Mouse (Mus musculus) CH12.LX (cell line): ENCODE data around the gene Mdm1. TPM values are rescaled to one million over a fixed set of nuclear protein-coding genes. Genes with fewer than 3 reads are reported as not detected.

Experiments used
- DNase-seq: peaks from one replicate; pipeline ENCODE4 v3.0.0-alpha.2; 2013; ENCODE audit errors: extremely low read depth
- H3K27ac ChIP-seq: 2 replicates; pipeline ENCODE4 v1.5.1; 2012; ENCODE audit warnings: low read depth, mild to moderate bottlenecking, control low read depth, moderate library complexity; ENCODE audit not compliant: insufficient read depth
- H3K27me3 ChIP-seq: replicated peaks from 2 replicates; pipeline ENCODE3; 2012; ENCODE audit warnings: inconsistent platforms
- H3K36me3 ChIP-seq, 2 experiments: replicated peaks in 1 of 2; 2 replicates each; pipeline versions ENCODE3 to v1.6.1; 2012; ENCODE audit warnings: inconsistent platforms in 1 of 2, low read length in 1 of 2, mild to moderate bottlenecking in 1 of 2, mixed read lengths in 1 of 2, moderate library complexity in 1 of 2; ENCODE audit not compliant: control insufficient read depth in 1 of 2, insufficient read depth in 1 of 2
- H3K4me1 ChIP-seq, 2 experiments: 2 replicates each; pipeline ENCODE4 v1.6.1; 2012; ENCODE audit warnings: inconsistent platforms in 1 of 2, moderate library complexity in 1 of 2; ENCODE audit not compliant: insufficient read depth in 2 of 2, control insufficient read depth in 1 of 2
- H3K4me2 ChIP-seq: 2 replicates; pipeline ENCODE4 v1.6.1; 2012; ENCODE audit warnings: low read depth, mild to moderate bottlenecking, control low read depth; ENCODE audit not compliant: poor library complexity, insufficient read depth, severe bottlenecking
- H3K4me3 ChIP-seq, 3 experiments: fragments of 150-350 bp in 1 of 3; sonication (generic) in 1 of 3; replicated peaks in 1 of 3; 2 replicates each; pipeline versions ENCODE3 to v1.5.1; 2011 to 2012; ENCODE audit warnings: low read depth in 2 of 3, low read length in 2 of 3, mild to moderate bottlenecking in 2 of 3, moderate library complexity in 2 of 3, control low read depth in 1 of 3, improper control_type of control experiment in 1 of 3, inconsistent platforms in 1 of 3, mixed read lengths in 1 of 3; ENCODE audit not compliant: poor library complexity in 1 of 3
- H3K79me2 ChIP-seq: replicated peaks from 2 replicates; pipeline ENCODE4 v1.6.1; 2012; ENCODE audit warnings: mild to moderate bottlenecking, moderate library complexity; ENCODE audit not compliant: control insufficient read depth, poor library complexity, insufficient read depth, severe bottlenecking; ENCODE audit errors: extremely low read depth
- H3K9ac ChIP-seq: 2 replicates; pipeline ENCODE4 v1.6.1; 2012; ENCODE audit warnings: low read depth, mild to moderate bottlenecking, control low read depth, moderate library complexity; ENCODE audit not compliant: insufficient read depth
- H3K9me3 ChIP-seq: replicated peaks from 2 replicates; pipeline ENCODE3; 2012; ENCODE audit warnings: low read length, inconsistent platforms, mixed read lengths
- CHD2 ChIP-seq: IDR thresholded peaks from 2 replicates; pipeline ENCODE4 v1.6.1; 2011; ENCODE audit warnings: low read length, improper control_type of control experiment
- ELF1 ChIP-seq: IDR thresholded peaks from 2 replicates; pipeline ENCODE4 v1.6.1; 2014; ENCODE audit warnings: low read depth, mild to moderate bottlenecking, inconsistent platforms, low read length, improper control_type of control experiment
- EP300 ChIP-seq: IDR thresholded peaks from 2 replicates; pipeline ENCODE4 v1.6.1; 2011; ENCODE audit warnings: low read length, improper control_type of control experiment
- ETS1 ChIP-seq: conservative IDR thresholded peaks from 2 replicates; pipeline ENCODE4 v1.6.1; 2012; ENCODE audit warnings: low read depth, mild to moderate bottlenecking, inconsistent platforms, low read length, improper control_type of control experiment, moderate library complexity
- HCFC1 ChIP-seq: IDR thresholded peaks from 2 replicates; pipeline ENCODE4 v1.6.1; 2012; ENCODE audit warnings: low read depth, mild to moderate bottlenecking, inconsistent platforms, low read length, improper control_type of control experiment
- JUND ChIP-seq: conservative IDR thresholded peaks from 2 replicates; pipeline ENCODE4 v1.6.1; 2011; ENCODE audit warnings: low read depth, low read length, improper control_type of control experiment
- KAT2A ChIP-seq: IDR thresholded peaks from 2 replicates; pipeline ENCODE4 v1.6.1; 2012; ENCODE audit warnings: low read length, improper control_type of control experiment, inconsistent platforms; ENCODE audit not compliant: insufficient replicate concordance
- MAFK ChIP-seq: IDR thresholded peaks from 2 replicates; pipeline ENCODE4 v1.6.1; 2011; ENCODE audit warnings: low read length, improper control_type of control experiment; ENCODE audit not compliant: insufficient replicate concordance
- MAX ChIP-seq: IDR thresholded peaks from 2 replicates; pipeline ENCODE4 v1.6.1; 2011; ENCODE audit warnings: low read length, improper control_type of control experiment
- MAZ ChIP-seq: IDR thresholded peaks from 2 replicates; pipeline ENCODE4 v1.6.1; 2012; ENCODE audit warnings: low read depth, mild to moderate bottlenecking, inconsistent platforms, low read length, improper control_type of control experiment, moderate library complexity
- MYC ChIP-seq: IDR thresholded peaks from 2 replicates; pipeline ENCODE4 v1.6.1; 2011; ENCODE audit warnings: low read depth, mild to moderate bottlenecking, improper control_type of control experiment, low read length
- RCOR1 ChIP-seq: conservative IDR thresholded peaks from 2 replicates; pipeline ENCODE4 v1.6.1; 2012; ENCODE audit warnings: low read depth, mild to moderate bottlenecking, inconsistent platforms, low read length, improper control_type of control experiment
- SIN3A ChIP-seq: IDR thresholded peaks from 2 replicates; pipeline ENCODE4 v1.6.1; 2012; ENCODE audit warnings: low read length, improper control_type of control experiment, inconsistent platforms
- UBTF ChIP-seq: IDR thresholded peaks from 2 replicates; pipeline ENCODE4 v1.6.1; 2012; ENCODE audit warnings: low read depth, mild to moderate bottlenecking, inconsistent platforms, low read length, improper control_type of control experiment, moderate library complexity
- USF1 ChIP-seq: IDR thresholded peaks from 2 replicates; pipeline ENCODE4 v1.6.1; 2014; ENCODE audit warnings: low read depth, mild to moderate bottlenecking, inconsistent platforms, low read length, improper control_type of control experiment
- ZC3H11A ChIP-seq: IDR thresholded peaks from 2 replicates; pipeline ENCODE4 v1.6.1; 2012; ENCODE audit warnings: low read depth, mild to moderate bottlenecking, inconsistent platforms, low read length, improper control_type of control experiment
- ZNF384 ChIP-seq: IDR thresholded peaks from 2 replicates; pipeline ENCODE4 v1.6.1; 2012; ENCODE audit warnings: low read depth, low read length, improper control_type of control experiment, inconsistent platforms
- dilution Hi-C: fragments of 300-500 bp; cut with MboI; formaldehyde crosslinking; loops from 2 replicates; pipeline ENCODE4 v1.14.3; 2020; ENCODE audit warnings: low sequenced_read_pairs; ENCODE audit not compliant: extremely low pct_unique_long_range_greater_than_20kb, extremely low pct_ligation_motif_present
- in situ Hi-C: fragments of 300-500 bp; cut with MboI; formaldehyde crosslinking; loops from 3 replicates; pipeline ENCODE4 v1.14.3; 2019; ENCODE audit warnings: low sequenced_read_pairs, low pct_ligation_motif_present, low pct_unique_long_range_greater_than_20kb, mixed read lengths
- polyA plus RNA-seq: library from polyadenylated mRNA; unstranded; fragments of >175 nt; gene quantifications from 2 replicates; pipeline ENCODE4 v1.2.1, GENCODE M21; 2012; ENCODE audit warnings: low read depth; ENCODE audit not compliant: insufficient read length
- total RNA-seq, 2 experiments: library from RNA; depleted of rRNA; stranded (reverse); fragments of 300-350 nt in 1 of 2; fragments of >200 nt in 1 of 2; gene quantifications; 2 replicates each; pipeline ENCODE4 v1.2.3; 2012 to 2014

Mdm1 gene
- total and polyA plus RNA-seq, 3 experiments, result 6.8 to 10.4 (median 9.7) TPM

DNA sequence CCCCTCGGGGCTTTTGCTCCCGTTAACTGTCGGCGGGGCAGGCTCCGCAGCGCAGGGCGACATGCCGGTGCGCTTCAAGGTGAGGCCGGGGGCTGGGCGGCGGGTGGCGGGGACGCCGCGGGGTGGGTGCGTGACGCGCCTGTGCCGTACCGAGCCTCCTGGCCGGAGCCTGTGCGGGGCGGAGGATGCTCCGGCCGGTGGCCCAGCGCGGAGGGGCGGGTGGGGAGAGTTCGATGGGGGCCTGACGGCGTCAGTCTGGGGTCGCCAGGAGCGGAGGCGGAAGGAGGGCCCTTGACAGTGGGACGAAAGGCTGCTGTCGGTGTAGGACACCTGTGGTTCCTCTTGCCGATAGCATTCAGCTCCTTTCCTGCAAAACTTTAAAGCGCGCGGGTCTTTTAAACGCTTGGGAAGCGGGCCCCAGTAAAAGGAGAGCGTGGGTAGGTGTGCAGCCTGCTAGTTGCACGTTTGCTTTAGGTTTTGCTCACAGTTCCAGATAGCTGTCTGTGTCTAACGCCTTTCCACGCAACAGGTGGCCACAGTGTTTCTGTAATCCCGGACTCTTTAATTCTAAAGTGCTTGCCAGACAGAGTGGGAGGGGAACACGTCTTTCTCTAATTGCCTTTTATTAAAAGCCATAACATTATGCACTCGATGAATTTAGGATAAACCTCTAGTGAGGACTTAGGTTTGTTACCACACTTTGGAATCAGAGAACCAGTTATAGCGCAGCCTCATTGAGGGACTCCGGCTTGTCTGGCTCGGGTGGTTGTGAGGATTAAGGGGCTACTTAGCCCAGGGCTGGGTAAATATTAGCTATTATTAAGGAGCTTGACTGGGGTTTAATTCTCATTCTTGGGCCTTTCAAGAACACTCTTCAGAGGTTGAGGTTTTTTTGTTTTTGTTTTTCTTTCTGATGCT lies 532 bp downstream of the Mdm1 start:
- Histone ChIP-seq H3K4me2 (peak overlapping the region; percentile 85), H3K4me1 (peaks cover 2 to 16% of the 10 kb centered on the region in 2 experiments; a peak in 3 of 4 replicates), H3K27me3 (no peaks in the 10 kb centered on the region), H3K27ac (no peak overlapping the region), H3K79me2 (no peaks in the 10 kb centered on the region), H3K36me3 (peaks cover 0 to 19% of the 10 kb centered on the region in 2 experiments), H3K4me3 (peak overlapping the region; percentile 43 to 90 (median 67)), H3K9ac (peak overlapping the region; percentile 28; the same call in 1 of the 2 replicates), H3K9me3 (no peaks in the 10 kb centered on the region)
- in situ Hi-C loops, result no loop called here
- peak; percentile 17 for DNase-seq
- TF ChIP-seq UBTF (0 out of 2 replicates have a peak, but pooled peaks have one; percentile 47), CHD2 (peak; percentile 3; the same call in 1 of the 2 replicates), HCFC1 (no peak)
- dilution Hi-C loops, result no loop called here

DNA sequence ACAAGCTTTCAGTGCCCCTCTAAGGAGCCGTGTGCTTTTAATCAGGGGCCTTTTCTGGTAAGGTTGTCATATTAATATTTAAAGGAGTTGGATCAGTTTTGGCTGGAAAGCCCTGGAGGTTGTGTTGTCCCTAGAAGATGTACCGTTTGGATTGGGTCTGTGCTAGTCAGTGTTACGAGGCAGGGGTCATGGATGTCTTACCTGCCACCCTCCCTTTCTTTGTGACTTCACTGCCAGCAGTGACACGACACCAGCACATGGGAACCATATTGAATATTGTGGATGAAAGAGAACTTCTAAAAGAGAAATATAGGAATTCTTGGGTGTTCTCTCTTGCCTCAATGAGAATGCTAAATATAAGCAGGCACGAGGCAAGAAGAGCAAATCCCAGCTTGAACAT lies 7.8 kb downstream of the Mdm1 start:
- dilution Hi-C loops (no loop called here), in situ Hi-C loops (no loop called here)
- no peak overlapping the region for H3K27ac ChIP-seq
- H3K36me3 ChIP-seq, result peaks cover 0 to 49% of the 10 kb centered on the region in 2 experiments
- H3K79me2 ChIP-seq, result no peaks in the 10 kb centered on the region
- DNase-seq, result no peak
- H3K4me2 ChIP-seq, result no peak overlapping the region
- no peak overlapping the region for H3K9ac ChIP-seq
- TF ChIP-seq RCOR1 (no peak), SIN3A (no peak), JUND (no peak), MAFK (no peak), ZC3H11A (no peak), ETS1 (no peak), USF1 (no peak), EP300 (no peak), KAT2A (no peak), MAX (no peak), ELF1 (no peak), MYC (no peak), UBTF (no peak), ZNF384 (no peak), MAZ (no peak)
- no peak overlapping the region for H3K4me3 ChIP-seq
- no peaks in the 10 kb centered on the region for H3K27me3 ChIP-seq
- no peaks in the 10 kb centered on the region for H3K4me1 ChIP-seq
- H3K9me3 ChIP-seq, result no peaks in the 10 kb centered on the region
